In genomic region chr11:76166657-76167056, GRCm38 (mm10) we compare ENCODE assay signal across 14 mouse cellular contexts. TPM values are rescaled to one million over a fixed set of nuclear protein-coding genes. Genes with fewer than 3 reads are reported as not detected.
DNase-seq lines count a peak whose midpoint lies in the region; ATAC-seq and TF ChIP-seq lines count a peak whose summit lies in the region.
"Had no signal": no experiment of that assay in that cellular context is flagged by ENCODE, and none has a peak within 500 bp of the region (broad histone marks: within the 10 kb centered on the region; RNA-seq: fewer than 3 reads in every experiment).

No protein-coding gene starts in this region.

- H3K36me3 ChIP-seq in kidney, adult 2 months (ENCODE audit: control insufficient read depth, insufficient read depth, low read length) = peaks cover 2% of the 10 kb centered on the region
- peaks cover 16% of the 10 kb centered on the region for H3K36me3 ChIP-seq in kidney, embryonic 15.5 days
- H3K36me3 ChIP-seq in forebrain, embryonic 15.5 days = peaks cover 16% of the 10 kb centered on the region; the same call in 1 of the 2 replicates
- peaks cover 13% of the 10 kb centered on the region for H3K36me3 ChIP-seq in intestine, postnatal 0 days (ENCODE audit: control insufficient read depth, insufficient read depth)

- no peak overlapping the region for H3K27ac ChIP-seq in kidney, adult 2 months (ENCODE audit: insufficient read depth, low read depth, low read length)
- H3K27ac ChIP-seq in kidney, embryonic 15.5 days = no peak overlapping the region
- H3K27ac ChIP-seq in brown adipose tissue, adult 24 weeks (replicated peaks; ENCODE audit: low read depth, low read length) = peak overlapping the region; percentile 41; the same call in 1 of the 2 replicates
- no peak overlapping the region for H3K27ac ChIP-seq in forebrain, embryonic 15.5 days (replicated peaks)
- no peak overlapping the region for H3K27ac ChIP-seq in intestine, postnatal 0 days (ENCODE audit: low read depth, low read length)
- H3K27ac ChIP-seq: liver, embryonic 15.5 days; neural tube, embryonic 12.5 days had no signal

- WGBS in kidney, adult 2 months = 81% methylated on average over 4 of the region's 4 CpGs
- WGBS in kidney, embryonic 15.5 days = 94% methylated on average over 4 of the region's 4 CpGs
- 91% methylated on average over 4 of the region's 4 CpGs for WGBS in forebrain, embryonic 15.5 days
- WGBS in intestine, postnatal 0 days = 85% methylated on average over 4 of the region's 4 CpGs

- no peak for TF ChIP-seq POLR2A in kidney, adult 2 months (IDR thresholded peaks at IDR 0.05; ENCODE audit: low read depth, low read length)

- no peaks in the 10 kb centered on the region for H3K27me3 ChIP-seq in kidney, adult 2 months (replicated peaks; ENCODE audit: control insufficient read depth, insufficient read depth, low read length)
- H3K27me3 ChIP-seq in kidney, embryonic 15.5 days = no peaks in the 10 kb centered on the region
- no peaks in the 10 kb centered on the region for H3K27me3 ChIP-seq in forebrain, embryonic 15.5 days
- H3K27me3 ChIP-seq in intestine, postnatal 0 days (replicated peaks; ENCODE audit: control insufficient read depth, insufficient read depth, low read length) = no peaks in the 10 kb centered on the region
- H3K27me3 ChIP-seq: heart, embryonic 12.5 days; liver, embryonic 15.5 days; megakaryocyte, embryonic 14.5 days; neural tube, embryonic 12.5 days had no signal

- no peaks in the 10 kb centered on the region for H3K9me3 ChIP-seq in kidney, embryonic 15.5 days (replicated peaks)
- H3K9me3 ChIP-seq in forebrain, embryonic 15.5 days = no peaks in the 10 kb centered on the region
- H3K9me3 ChIP-seq in intestine, postnatal 0 days (ENCODE audit: control insufficient read depth) = no peaks in the 10 kb centered on the region
- H3K9me3 ChIP-seq: heart, embryonic 12.5 days; liver, embryonic 15.5 days; megakaryocyte, embryonic 14.5 days; neural tube, embryonic 12.5 days had no signal

- TF ChIP-seq CTCF in kidney, adult 2 months (conservative IDR thresholded peaks at IDR 0.05; ENCODE audit: insufficient read depth, insufficient read length, low read depth, low read length) = no peak
- TF ChIP-seq CTCF in intestine, postnatal 0 days (IDR thresholded peaks at IDR 0.05; ENCODE audit: low read depth) = no peak

- H3K9ac ChIP-seq in kidney, embryonic 15.5 days = no peak overlapping the region
- H3K9ac ChIP-seq in forebrain, embryonic 15.5 days (replicated peaks) = no peak overlapping the region
- no peak overlapping the region for H3K9ac ChIP-seq in intestine, postnatal 0 days (ENCODE audit: low read depth, low read length)
- H3K9ac ChIP-seq: forebrain, postnatal 0 days; heart, embryonic 12.5 days; liver, embryonic 15.5 days; neural tube, embryonic 12.5 days had no signal

- no peak overlapping the region for H3K4me2 ChIP-seq in kidney, embryonic 15.5 days
- H3K4me2 ChIP-seq in forebrain, embryonic 15.5 days (replicated peaks) = no peak overlapping the region
- no peak overlapping the region for H3K4me2 ChIP-seq in intestine, postnatal 0 days (replicated peaks; ENCODE audit: low read depth)
- H3K4me2 ChIP-seq: heart, embryonic 12.5 days; liver, embryonic 15.5 days; neural tube, embryonic 12.5 days had no signal

- ATAC-seq in kidney, embryonic 15.5 days (replicated peaks; ENCODE audit: low FRiP score) = no peak
- ATAC-seq in forebrain, embryonic 15.5 days (replicated peaks) = no peak
- ATAC-seq in intestine, postnatal 0 days = no peak
- ATAC-seq: CD4-positive, CD25-positive, alpha-beta regulatory T cell, adult 4 months; forebrain, postnatal 0 days had no signal

- peak; percentile 40 for DNase-seq in kidney, adult 2 months
- DNase-seq in 3134 (ENCODE audit: extremely low read depth, insufficient read length, low spot score) (peak; percentile 43), MN1 (ENCODE audit: low spot score) (peak; percentile 36)

- H3K4me1 ChIP-seq in kidney, adult 2 months (ENCODE audit: control insufficient read depth, insufficient read depth, low read length) = peaks cover 1% of the 10 kb centered on the region; the same call in 1 of the 2 replicates
- no peaks in the 10 kb centered on the region for H3K4me1 ChIP-seq in kidney, embryonic 15.5 days
- peaks cover 10% of the 10 kb centered on the region for H3K4me1 ChIP-seq in brown adipose tissue, adult 24 weeks (ENCODE audit: control insufficient read depth, insufficient read depth, insufficient read length, low read length)
- H3K4me1 ChIP-seq in forebrain, embryonic 15.5 days = peaks cover 16% of the 10 kb centered on the region
- H3K4me1 ChIP-seq in intestine, postnatal 0 days (replicated peaks; ENCODE audit: control insufficient read depth, insufficient read depth, low read length) = no peaks in the 10 kb centered on the region
- H3K4me1 ChIP-seq: heart, embryonic 12.5 days; neural tube, embryonic 12.5 days had no signal

- no peak overlapping the region for H3K4me3 ChIP-seq in kidney, adult 2 months (ENCODE audit: insufficient read depth, low read depth, low read length)
- no peak overlapping the region for H3K4me3 ChIP-seq in kidney, embryonic 15.5 days (replicated peaks)
- H3K4me3 ChIP-seq in brown adipose tissue, adult 24 weeks (ENCODE audit: insufficient read depth, low read depth, low read length) = no peak overlapping the region
- no peak overlapping the region for H3K4me3 ChIP-seq in forebrain, embryonic 15.5 days
- H3K4me3 ChIP-seq in intestine, postnatal 0 days (ENCODE audit: low read depth, low read length) = no peak overlapping the region
- H3K4me3 ChIP-seq: heart, embryonic 12.5 days; liver, embryonic 15.5 days; megakaryocyte, embryonic 14.5 days; neural tube, embryonic 12.5 days had no signal

RNA-seq across cellular contexts. Expression of gene Vps53, which starts 12.8 kb away (rescaled TPM):
- polyA plus RNA-seq in kidney, adult 2 months (2012; rRNA removed) = 46.2 and 47.5 TPM in 2 replicates
- 36.6 and 41.7 TPM in 2 replicates for polyA plus RNA-seq in kidney, embryonic 15.5 days (2015; fragmentation: Nextera tagmentation; extraction: Ambion mirVana)
- polyA plus RNA-seq in brown adipose tissue, adult 24 weeks (2012; ENCODE audit: insufficient read depth, insufficient read length, missing spikeins) = 21.9 and 22.2 TPM in 2 replicates
- polyA plus RNA-seq in forebrain, embryonic 15.5 days (2015; fragmentation: Nextera tagmentation; extraction: Ambion mirVana) = 66.6 and 67.6 TPM in 2 replicates
- 43.3 and 44.8 TPM in 2 replicates for polyA plus RNA-seq in intestine, postnatal 0 days (2015; fragmentation: Nextera tagmentation; extraction: Ambion mirVana)

RNA-seq across cellular contexts. Expression of gene Fam57a, which starts 12.8 kb away (rescaled TPM):
- 5.8 and 6.1 TPM in 2 replicates for polyA plus RNA-seq in kidney, adult 2 months (2012; rRNA removed)
- polyA plus RNA-seq in kidney, embryonic 15.5 days (2015; fragmentation: Nextera tagmentation; extraction: Ambion mirVana) = 27.0 and 29.0 TPM in 2 replicates
- 4.3 and 4.4 TPM in 2 replicates for polyA plus RNA-seq in brown adipose tissue, adult 24 weeks (2012; ENCODE audit: insufficient read depth, insufficient read length, missing spikeins)
- 20.2 TPM in 2 replicates for polyA plus RNA-seq in forebrain, embryonic 15.5 days (2015; fragmentation: Nextera tagmentation; extraction: Ambion mirVana)
- 15.5 and 19.9 TPM in 2 replicates for polyA plus RNA-seq in intestine, postnatal 0 days (2015; fragmentation: Nextera tagmentation; extraction: Ambion mirVana)

RNA-seq across cellular contexts. Expression of gene Dbil5, which starts 50.8 kb away (rescaled TPM):
- 0.58 and 1.1 TPM in 2 replicates for polyA plus RNA-seq in kidney, adult 2 months (2012; rRNA removed)
- polyA plus RNA-seq in kidney, embryonic 15.5 days (2015; fragmentation: Nextera tagmentation; extraction: Ambion mirVana) = 0.97 and 1.5 TPM in 2 replicates
- not detected in 2 replicates for polyA plus RNA-seq in brown adipose tissue, adult 24 weeks (2012; ENCODE audit: insufficient read depth, insufficient read length, missing spikeins)
- not detected in 2 replicates for polyA plus RNA-seq in forebrain, embryonic 15.5 days (2015; fragmentation: Nextera tagmentation; extraction: Ambion mirVana)
- 0.65 and 0.86 TPM in 2 replicates for polyA plus RNA-seq in intestine, postnatal 0 days (2015; fragmentation: Nextera tagmentation; extraction: Ambion mirVana)
- polyA plus RNA-seq: limb, embryonic 11.5 days had no signal

RNA-seq across cellular contexts. Expression of gene Gemin4, which starts 50.8 kb away (rescaled TPM):
- polyA plus RNA-seq in kidney, adult 2 months (2012; rRNA removed) = 5.1 TPM in 2 replicates
- polyA plus RNA-seq in kidney, embryonic 15.5 days (2015; fragmentation: Nextera tagmentation; extraction: Ambion mirVana) = 28.3 and 37.7 TPM in 2 replicates
- polyA plus RNA-seq in brown adipose tissue, adult 24 weeks (2012; ENCODE audit: insufficient read depth, insufficient read length, missing spikeins) = not detected in 2 replicates
- 18.1 and 18.7 TPM in 2 replicates for polyA plus RNA-seq in forebrain, embryonic 15.5 days (2015; fragmentation: Nextera tagmentation; extraction: Ambion mirVana)
- 5.7 and 7.5 TPM in 2 replicates for polyA plus RNA-seq in intestine, postnatal 0 days (2015; fragmentation: Nextera tagmentation; extraction: Ambion mirVana)
